Mouse (Mus musculus) megakaryocyte, embryonic 14.5 days (primary cell): ENCODE measurements around the gene Rasgef1b.

Experiments used
- FLI1 ChIP-seq: IDR thresholded peaks from 2 replicates; pipeline ENCODE4 v1.6.1; 2012; ENCODE audit warnings: low read length, inconsistent platforms, mixed read lengths
- GATA1 ChIP-seq: IDR thresholded peaks from 3 replicates; pipeline ENCODE4 v1.6.1; 2012; ENCODE audit warnings: mixed read lengths, low read length, inconsistent platforms, borderline replicate concordance

DNA sequence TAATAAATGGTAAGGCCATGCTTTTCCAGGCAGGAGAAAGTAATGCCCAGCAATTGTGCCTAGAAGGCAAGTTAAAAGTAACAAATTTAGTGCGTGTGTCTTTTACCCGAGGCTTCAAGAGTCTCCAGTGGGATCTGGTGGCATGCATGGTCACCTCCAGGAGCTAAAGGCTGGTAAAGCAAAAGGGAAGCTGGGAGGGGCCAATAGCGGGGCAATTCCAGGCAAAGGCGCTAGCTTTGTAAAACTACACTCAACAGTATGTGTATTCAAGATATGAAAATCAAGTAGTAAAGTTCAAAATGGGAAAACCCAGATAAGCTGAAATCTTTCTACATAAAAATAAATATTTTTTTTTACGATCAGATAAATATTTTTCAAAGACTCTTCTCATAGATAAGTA is 561.1 kb downstream of the Rasgef1b start:
- TF ChIP-seq GATA1 (no peak), FLI1 (no peak)
